Mouse (Mus musculus) urinary bladder, postnatal 36 days (tissue): ENCODE data around the gene Lmf1.
A peak's percentile ranks its signal among the peaks of the same experiment; 100 is the strongest.

ENCODE experiments used
- DNase-seq, 2 experiments: peaks; one replicate each; pipeline ENCODE4 v3.0.0; 2022; ENCODE audit warnings: low spot score in 2 of 2, mixed read lengths in 1 of 2

The Lmf1 gene

GRCm38 (mm10) chr17:25568206-25568605, 10.7 kb upstream of the Lmf1 start:
- DNase-seq: no peak

GRCm38 (mm10) chr17:25568880-25569279, 10.0 kb upstream of the Lmf1 start:
- no peak for DNase-seq

- no peak for DNase-seq
Observed at GRCm38 (mm10) chr17:25569833-25570647, 8.8 kb upstream of the Lmf1 start.

- peak; percentile 73 to 85 for DNase-seq
Observed at GRCm38 (mm10) chr17:25570648-25571452, 8.0 kb upstream of the Lmf1 start, which contains the start of gene Sox8. Sox8 (minus strand) TSS chr17:25570686.

GRCm38 (mm10) chr17:25571453-25571820, 7.4 kb upstream of the Lmf1 start:
- DNase-seq: no peak

GRCm38 (mm10) chr17:25575208-25575971, 3.5 kb upstream of the Lmf1 start:
- DNase-seq: no peak

GRCm38 (mm10) chr17:25576034-25576433, 2.9 kb upstream of the Lmf1 start:
- DNase-seq: no peak

- DNase-seq: no peak
Observed at GRCm38 (mm10) chr17:25577263-25577662, 1.6 kb upstream of the Lmf1 start.

- DNase-seq: no peak
Observed at GRCm38 (mm10) chr17:25577702-25578101, 1.2 kb upstream of the Lmf1 start.

- peak in 1 of 2 experiments; percentile 28 for DNase-seq
Observed at GRCm38 (mm10) chr17:25579332-25580047, 605 bp downstream of the Lmf1 start.

GRCm38 (mm10) chr17:25582076-25582475, 3.2 kb downstream of the Lmf1 start:
- no peak for DNase-seq

- no peak for DNase-seq
Observed at GRCm38 (mm10) chr17:25583099-25583498, 4.2 kb downstream of the Lmf1 start.

GRCm38 (mm10) chr17:25583858-25584257, 5.0 kb downstream of the Lmf1 start:
- DNase-seq: no peak

- DNase-seq: no peak
Observed at GRCm38 (mm10) chr17:25584646-25585045, 5.8 kb downstream of the Lmf1 start.

- DNase-seq: no peak
Observed at GRCm38 (mm10) chr17:25590068-25590467, 11.2 kb downstream of the Lmf1 start.

GRCm38 (mm10) chr17:25590985-25591384, 12.1 kb downstream of the Lmf1 start:
- no peak for DNase-seq

- no peak for DNase-seq
Observed at GRCm38 (mm10) chr17:25592336-25592735, 13.5 kb downstream of the Lmf1 start.

- DNase-seq: no peak
Observed at GRCm38 (mm10) chr17:25593411-25594261, 14.8 kb downstream of the Lmf1 start.

- no peak for DNase-seq
Observed at GRCm38 (mm10) chr17:25595495-25595894, 16.6 kb downstream of the Lmf1 start.

- no peak for DNase-seq
Observed at GRCm38 (mm10) chr17:25597537-25597936, 18.7 kb downstream of the Lmf1 start.
